Mouse (Mus musculus) thymus, adult 2 months (tissue): ENCODE data around the gene Gm42715.

Experiments used
- CTCF ChIP-seq: fragments of 200-500 bp; IDR thresholded peaks from 2 replicates; pipeline ENCODE4 v1.5.1; 2012; ENCODE audit warnings: mild to moderate bottlenecking, control low read depth, low read length, moderate library complexity, borderline replicate concordance; ENCODE audit not compliant: control insufficient read depth, poor library complexity, insufficient read depth; ENCODE audit errors: extremely low read depth
- POLR2A ChIP-seq: fragments of 200-500 bp; IDR thresholded peaks from 2 replicates; pipeline ENCODE4 v1.6.1; 2012; ENCODE audit warnings: mild to moderate bottlenecking, low read length, control low read depth, moderate library complexity; ENCODE audit not compliant: control insufficient read depth, poor library complexity, insufficient read depth; ENCODE audit errors: extremely low read depth

GRCm38 (mm10) chr7:127588011-127588871 is 68.9 kb downstream of the Gm42715 start, which contains the start of the genes Ccdc189 and Rnf40:
- TF ChIP-seq CTCF (no peak), POLR2A (peak; percentile 76; the same call in 1 of the 2 replicates)
